Mouse (Mus musculus) kidney, embryonic 16.5 days (tissue): ENCODE results near the gene Elobl. TPM values are rescaled to one million over a fixed set of nuclear protein-coding genes. Genes with fewer than 3 reads are reported as not detected.

ENCODE experiments used
- ATAC-seq: fragments of 200-750 bp; cut with Nextera tagmentation; 2 replicates; pipeline ENCODE4 v1.8.0; 2017; ENCODE audit warnings: moderate TSS enrichment; ENCODE audit not compliant: low FRiP score, low TSS enrichment
- H3K27ac ChIP-seq: fragments of 300-500 bp; sonication (generic); 2 replicates; pipeline ENCODE4 v1.5.1; 2014; ENCODE audit warnings: low read length
- H3K27me3 ChIP-seq: fragments of 300-500 bp; sonication (generic); 2 replicates; pipeline ENCODE4 v1.6.1; 2014; ENCODE audit warnings: low read length, control low read depth, mixed read lengths; ENCODE audit not compliant: insufficient read depth
- H3K36me3 ChIP-seq: fragments of 300-500 bp; sonication (generic); 2 replicates; pipeline ENCODE4 v1.6.1; 2014; ENCODE audit warnings: low read length, control low read depth, mixed read lengths; ENCODE audit not compliant: insufficient read depth
- H3K4me1 ChIP-seq: fragments of 300-500 bp; sonication (generic); 2 replicates; pipeline ENCODE4 v1.6.1; 2014; ENCODE audit warnings: low read length, control low read depth, mixed read lengths; ENCODE audit not compliant: insufficient read depth
- H3K4me2 ChIP-seq: fragments of 300-500 bp; sonication (generic); replicated peaks from 2 replicates; pipeline ENCODE4 v1.6.1; 2014; ENCODE audit warnings: low read depth, low read length
- H3K4me3 ChIP-seq: fragments of 300-500 bp; sonication (generic); 2 replicates; pipeline ENCODE4 v1.5.1; 2014; ENCODE audit warnings: mild to moderate bottlenecking, low read length
- H3K9ac ChIP-seq: fragments of 300-500 bp; sonication (generic); replicated peaks from 2 replicates; pipeline ENCODE4 v1.6.1; 2014; ENCODE audit warnings: low read length
- H3K9me3 ChIP-seq: fragments of 300-500 bp; sonication (generic); 2 replicates; pipeline ENCODE4 v1.6.1; 2016; ENCODE audit warnings: low read length, control low read depth
- WGBS: fragments of 180-500 bp; shearing (Covaris S2); extraction: QIAGEN DNeasy Blood & Tissue Kit; methylation state at CpG from one replicate; pipeline ENCODE4 v1.1.7; 2014; 5-methylcytosine and 5-hydroxymethylcytosine counted together
- polyA plus RNA-seq: library from polyadenylated mRNA; unstranded; fragments of >200 nt; fragmentation: Nextera tagmentation; extraction: Ambion mirVana; gene quantifications from 2 replicates; pipeline ENCODE4 v1.2.1, GENCODE M21; 2015

Elobl gene
- polyA plus RNA-seq, 1 experiment from 2014 or later = not detected

- Histone ChIP-seq H3K4me3 (no peak overlapping the region), H3K4me2 (no peak overlapping the region), H3K9ac (no peak overlapping the region), H3K27ac (no peak overlapping the region), H3K9me3 (no peaks in the 10 kb centered on the region), H3K4me1 (0 out of 2 replicates have a peak, but pooled peaks cover under 1% of the 10 kb centered on the region), H3K27me3 (no peaks in the 10 kb centered on the region), H3K36me3 (peaks cover 11% of the 10 kb centered on the region; the same call in 1 of the 2 replicates)
- no peak for ATAC-seq
- WGBS = 83% methylated on average over 7 of the region's 7 CpGs
These were observed 27.8 kb upstream of the Elobl start for GRCm38 (mm10) chr11:88994492-88994891.

GRCm38 (mm10) chr11:88993625-88994024, 26.9 kb upstream of the Elobl start:
- no peak overlapping the region for H3K4me2 ChIP-seq
- peaks cover 11% of the 10 kb centered on the region; the same call in 1 of the 2 replicates for H3K36me3 ChIP-seq
- H3K4me1 ChIP-seq = no peaks in the 10 kb centered on the region
- H3K4me3 ChIP-seq = no peak overlapping the region
- H3K27me3 ChIP-seq = no peaks in the 10 kb centered on the region
- WGBS = 23% methylated on average over 5 of the region's 5 CpGs
- ATAC-seq = 0 out of 2 replicates have a peak, but pooled peaks have one; percentile 31
- H3K9me3 ChIP-seq = no peaks in the 10 kb centered on the region
- no peak overlapping the region for H3K27ac ChIP-seq
- H3K9ac ChIP-seq = no peak overlapping the region

GRCm38 (mm10) chr11:88993186-88993585, 26.5 kb upstream of the Elobl start:
- Histone ChIP-seq H3K4me3 (no peak overlapping the region), H3K4me2 (no peak overlapping the region), H3K4me1 (no peaks in the 10 kb centered on the region), H3K36me3 (peaks cover 15% of the 10 kb centered on the region), H3K9me3 (no peaks in the 10 kb centered on the region), H3K27ac (no peak overlapping the region), H3K27me3 (no peaks in the 10 kb centered on the region), H3K9ac (no peak overlapping the region)
- ATAC-seq = no peak
- WGBS = 58% methylated on average over 7 of the region's 7 CpGs

- Histone ChIP-seq H3K27ac (no peak overlapping the region), H3K9me3 (no peaks in the 10 kb centered on the region), H3K4me1 (no peaks in the 10 kb centered on the region), H3K27me3 (no peaks in the 10 kb centered on the region), H3K36me3 (peaks cover 29% of the 10 kb centered on the region), H3K9ac (no peak overlapping the region), H3K4me2 (no peak overlapping the region), H3K4me3 (no peak overlapping the region)
- WGBS = 66% methylated on average over 5 of the region's 5 CpGs
- no peak for ATAC-seq
These were observed 22.8 kb upstream of the Elobl start for GRCm38 (mm10) chr11:88989530-88989929.

GRCm38 (mm10) chr11:88988956-88989355, 22.2 kb upstream of the Elobl start:
- no peak overlapping the region for H3K4me3 ChIP-seq
- 80% methylated on average over 5 of the region's 5 CpGs for WGBS
- H3K27me3 ChIP-seq = no peaks in the 10 kb centered on the region
- no peaks in the 10 kb centered on the region for H3K9me3 ChIP-seq
- no peaks in the 10 kb centered on the region for H3K4me1 ChIP-seq
- H3K9ac ChIP-seq = no peak overlapping the region
- H3K27ac ChIP-seq = no peak overlapping the region
- ATAC-seq = no peak
- H3K36me3 ChIP-seq = peaks cover 29% of the 10 kb centered on the region
- no peak overlapping the region for H3K4me2 ChIP-seq

- H3K27ac ChIP-seq = no peak overlapping the region
- H3K4me1 ChIP-seq = no peaks in the 10 kb centered on the region
- no peaks in the 10 kb centered on the region for H3K9me3 ChIP-seq
- H3K4me3 ChIP-seq = no peak overlapping the region
- no peak overlapping the region for H3K4me2 ChIP-seq
- H3K36me3 ChIP-seq = peaks cover 38% of the 10 kb centered on the region
- no peak overlapping the region for H3K9ac ChIP-seq
- WGBS = 88% methylated on average over 10 of the region's 10 CpGs
- H3K27me3 ChIP-seq = no peaks in the 10 kb centered on the region
- no peak for ATAC-seq
These were observed 19.9 kb upstream of the Elobl start for GRCm38 (mm10) chr11:88986616-88987015.

- no peak for ATAC-seq
- H3K27me3 ChIP-seq = no peaks in the 10 kb centered on the region
- no peak overlapping the region for H3K9ac ChIP-seq
- H3K4me2 ChIP-seq = no peak overlapping the region
- H3K27ac ChIP-seq = no peak overlapping the region
- WGBS = 92% methylated on average over 8 of the region's 8 CpGs
- no peak overlapping the region for H3K4me3 ChIP-seq
- H3K4me1 ChIP-seq = no peaks in the 10 kb centered on the region
- H3K9me3 ChIP-seq = no peaks in the 10 kb centered on the region
- H3K36me3 ChIP-seq = peaks cover 21% of the 10 kb centered on the region; the same call in 1 of the 2 replicates
These were observed 14.6 kb upstream of the Elobl start for GRCm38 (mm10) chr11:88981337-88981736.

GRCm38 (mm10) chr11:88977188-88977587, 10.5 kb upstream of the Elobl start:
- Histone ChIP-seq H3K4me1 (peaks cover 7% of the 10 kb centered on the region; the same call in 1 of the 2 replicates), H3K4me3 (no peak overlapping the region), H3K9ac (no peak overlapping the region), H3K9me3 (no peaks in the 10 kb centered on the region), H3K27me3 (no peaks in the 10 kb centered on the region), H3K4me2 (no peak overlapping the region), H3K27ac (no peak overlapping the region), H3K36me3 (no peaks in the 10 kb centered on the region)
- no peak for ATAC-seq
- WGBS = 96% methylated on average over 5 of the region's 5 CpGs

GRCm38 (mm10) chr11:88976320-88976719, 9.6 kb upstream of the Elobl start:
- no peak overlapping the region for H3K4me3 ChIP-seq
- H3K36me3 ChIP-seq = no peaks in the 10 kb centered on the region
- no peak overlapping the region for H3K27ac ChIP-seq
- no peak overlapping the region for H3K9ac ChIP-seq
- no peaks in the 10 kb centered on the region for H3K9me3 ChIP-seq
- H3K27me3 ChIP-seq = no peaks in the 10 kb centered on the region
- no peak for ATAC-seq
- H3K4me2 ChIP-seq = no peak overlapping the region
- H3K4me1 ChIP-seq = peaks cover 7% of the 10 kb centered on the region; the same call in 1 of the 2 replicates
- WGBS = 87% methylated on average over 2 of the region's 2 CpGs

GRCm38 (mm10) chr11:88973776-88974701, 7.3 kb upstream of the Elobl start:
- no peaks in the 10 kb centered on the region for H3K9me3 ChIP-seq
- peak; percentile 75 for ATAC-seq
- no peaks in the 10 kb centered on the region for H3K36me3 ChIP-seq
- no peaks in the 10 kb centered on the region for H3K27me3 ChIP-seq
- WGBS = 1% methylated on average over 62 of the region's 62 CpGs
- H3K4me3 ChIP-seq = peak overlapping the region; percentile 72
- H3K9ac ChIP-seq = peak overlapping the region; percentile 81
- H3K27ac ChIP-seq = peak overlapping the region; percentile 86
- H3K4me2 ChIP-seq = peak overlapping the region; percentile 69
- peaks cover 7% of the 10 kb centered on the region; the same call in 1 of the 2 replicates for H3K4me1 ChIP-seq
